ENCODE assay signal across 8 mouse cellular contexts in genomic region chr4:129640638-129641467, GRCm38 (mm10). TPM values are rescaled to one million over a fixed set of nuclear protein-coding genes. Genes with fewer than 3 reads are reported as not detected.
DNase-seq lines count a peak whose midpoint lies in the region; ATAC-seq and TF ChIP-seq lines count a peak whose summit lies in the region.

TSS of gene Txlna (minus strand) at chr4:129641065.

- H3K9me3 ChIP-seq in embryonic facial prominence, embryonic 15.5 days (replicated peaks): no peaks in the 10 kb centered on the region
- no peaks in the 10 kb centered on the region for H3K9me3 ChIP-seq in limb, embryonic 14.5 days (ENCODE audit: control insufficient read depth, low read length)
- no peaks in the 10 kb centered on the region for H3K9me3 ChIP-seq in midbrain, postnatal 0 days (ENCODE audit: low read length)

- peak within 1 kb of the TSS; percentile 85 for H3K27ac ChIP-seq in bone marrow, adult 2 months (ENCODE audit: control insufficient read depth, insufficient read depth, low read depth, low read length, poor library complexity)
- peak within 1 kb of the TSS; percentile 97 for H3K27ac ChIP-seq in embryonic facial prominence, embryonic 15.5 days (replicated peaks)
- H3K27ac ChIP-seq in limb, embryonic 14.5 days (replicated peaks; ENCODE audit: low read depth, low read length): peak within 1 kb of the TSS; percentile 88
- peak within 1 kb of the TSS; percentile 89 for H3K27ac ChIP-seq in midbrain, postnatal 0 days (ENCODE audit: low read depth, low read length)

- H3K4me1 ChIP-seq in bone marrow, adult 2 months (ENCODE audit: control insufficient read depth, insufficient read depth, low read length): no peaks in the 10 kb centered on the region
- H3K4me1 ChIP-seq in embryonic facial prominence, embryonic 15.5 days: peaks cover 40% of the 10 kb centered on the region
- H3K4me1 ChIP-seq in limb, embryonic 14.5 days (ENCODE audit: control insufficient read depth, insufficient read depth, low read length): peaks cover 20% of the 10 kb centered on the region
- H3K4me1 ChIP-seq in midbrain, postnatal 0 days (ENCODE audit: insufficient read depth, low read length): peaks cover 13% of the 10 kb centered on the region

- H3K27me3 ChIP-seq in embryonic facial prominence, embryonic 15.5 days: no peaks in the 10 kb centered on the region
- no peaks in the 10 kb centered on the region for H3K27me3 ChIP-seq in limb, embryonic 14.5 days (ENCODE audit: control insufficient read depth, insufficient read depth, low read length)
- H3K27me3 ChIP-seq in midbrain, postnatal 0 days (ENCODE audit: insufficient read depth, low read length): no peaks in the 10 kb centered on the region

- H3K4me2 ChIP-seq in embryonic facial prominence, embryonic 15.5 days (replicated peaks): peak within 1 kb of the TSS; percentile 74
- H3K4me2 ChIP-seq in limb, embryonic 14.5 days (replicated peaks; ENCODE audit: low read depth, low read length, severe bottlenecking): peak within 1 kb of the TSS; percentile 73
- H3K4me2 ChIP-seq in midbrain, postnatal 0 days (ENCODE audit: low read depth, low read length, poor library complexity, severe bottlenecking): peak within 1 kb of the TSS; percentile 87

- TF ChIP-seq POLR2A in bone marrow, adult 2 months (IDR thresholded peaks at IDR 0.05; ENCODE audit: borderline replicate concordance, control insufficient read depth, low read depth, low read length): peak; percentile 82
- peak; percentile 78; the same call in 1 of the 2 replicates for TF ChIP-seq POLR2A in limb, embryonic 14.5 days (IDR thresholded peaks at IDR 0.05; ENCODE audit: borderline replicate concordance, extremely low read depth, insufficient read depth, insufficient read length)

- no peak for TF ChIP-seq CTCF in bone marrow, adult 2 months (IDR thresholded peaks at IDR 0.05; ENCODE audit: control insufficient read depth, insufficient read depth, low read length)
- no peak for TF ChIP-seq CTCF in midbrain, postnatal 0 days (IDR thresholded peaks at IDR 0.05)

- peak; percentile 100 for DNase-seq in 416B (ENCODE audit: low read depth)
- peak; percentile 98 for DNase-seq in heart, adult 8-10 months (ENCODE audit: low spot score)
- DNase-seq in kidney, adult 9 months: peak; percentile 98
- peak; percentile 98 for DNase-seq in limb, embryonic 14.5 days (ENCODE audit: low spot score)
- DNase-seq in midbrain, postnatal 0 days (ENCODE audit: low spot score): peak; percentile 99
- DNase-seq in spleen, postnatal 14 days (ENCODE audit: low spot score in 2 of 2): peak; percentile 89 to 93

- peak within 1 kb of the TSS; percentile 89 for H3K4me3 ChIP-seq in bone marrow, adult 2 months (replicated peaks; ENCODE audit: control insufficient read depth, low read depth, low read length)
- peak within 1 kb of the TSS; percentile 69 for H3K4me3 ChIP-seq in embryonic facial prominence, embryonic 15.5 days (replicated peaks)
- H3K4me3 ChIP-seq in limb, embryonic 14.5 days (replicated peaks; ENCODE audit: low read length): peak within 1 kb of the TSS; percentile 55
- peak within 1 kb of the TSS; percentile 54 for H3K4me3 ChIP-seq in midbrain, postnatal 0 days (ENCODE audit: low read depth, low read length)

- ATAC-seq in embryonic facial prominence, embryonic 15.5 days (ENCODE audit: insufficient number of reproducible peaks, low FRiP score, low TSS enrichment, low read depth): peak; percentile 96
- ATAC-seq in limb, embryonic 14.5 days (ENCODE audit: low FRiP score, low read depth): peak; percentile 94
- peak; percentile 96 for ATAC-seq in midbrain, postnatal 0 days (ENCODE audit: low FRiP score)

- peaks cover 49% of the 10 kb centered on the region for H3K36me3 ChIP-seq in embryonic facial prominence, embryonic 15.5 days
- peaks cover 47% of the 10 kb centered on the region for H3K36me3 ChIP-seq in limb, embryonic 14.5 days (ENCODE audit: control insufficient read depth, insufficient read depth, low read length)
- H3K36me3 ChIP-seq in midbrain, postnatal 0 days (ENCODE audit: insufficient read depth, low read length): peaks cover 26% of the 10 kb centered on the region

- peak within 1 kb of the TSS; percentile 66 for H3K9ac ChIP-seq in embryonic facial prominence, embryonic 15.5 days
- peak within 1 kb of the TSS; percentile 70 for H3K9ac ChIP-seq in limb, embryonic 14.5 days (ENCODE audit: low read depth, low read length, severe bottlenecking)
- peak within 1 kb of the TSS; percentile 69 for H3K9ac ChIP-seq in midbrain, postnatal 0 days (replicated peaks; ENCODE audit: low read length, poor library complexity, severe bottlenecking)

- WGBS in bone marrow, adult 2 months: under 1% methylated on average over 60 of the region's 60 CpGs
- WGBS in embryonic facial prominence, embryonic 15.5 days: under 1% methylated on average over 59 of the region's 60 CpGs
- WGBS in limb, embryonic 14.5 days: under 1% methylated on average over 50 of the region's 60 CpGs
- WGBS in midbrain, postnatal 0 days: under 1% methylated on average over 47 of the region's 60 CpGs

RNA-seq across cellular contexts. Expression of gene Txlna, which starts in this region (rescaled TPM):
- polyA plus RNA-seq in bone marrow, adult 2 months (2011; ENCODE audit: insufficient read depth, insufficient read length, low replicate concordance, missing spikeins): 22.8 and 43.7 TPM in 2 replicates
- polyA plus RNA-seq in embryonic facial prominence, embryonic 15.5 days (2015; fragmentation: Nextera tagmentation; extraction: Ambion mirVana): 88.0 and 91.4 TPM in 2 replicates
- 10 to 100 TPM; 23.2 to 30.1 (median 25.8) TPM for total RNA-seq in heart, adult 8-10 months (2022)
- 80.3 and 82.6 TPM in 2 replicates for polyA plus RNA-seq in limb, embryonic 14.5 days (2012; rRNA removed)
- polyA plus RNA-seq in limb, embryonic 14.5 days (2014; fragmentation: Nextera tagmentation; extraction: Ambion mirVana): 108 and 112 TPM in 2 replicates
- 33.4 and 38.2 TPM in 2 replicates for total RNA-seq in midbrain, postnatal 0 days (2014; rRNA removed)
- 25.6 and 27.2 TPM in 2 replicates for polyA plus RNA-seq in midbrain, postnatal 0 days (2015; fragmentation: Nextera tagmentation; extraction: Ambion mirVana)

Comparison
In these comparisons a context has a peak if more than half of its experiments do, and no peak if none do; other contexts are left out.
1. Peak in every context shown above with its lines: DNase-seq, ATAC-seq, H3K4me3 ChIP-seq and H3K27ac ChIP-seq.